Mouse (Mus musculus): ENCODE data around the gene Foxn2.

- TF ChIP-seq CTCF (conservative IDR thresholded peaks at IDR 0.05; ENCODE audit: insufficient read depth, insufficient read length, low read depth, low read length) (no peak), POLR2A (IDR thresholded peaks at IDR 0.05; ENCODE audit: low read depth, low read length) (no peak)
Observed at GRCm38 (mm10) chr17:88397501-88397900, 43.0 kb upstream of the Foxn2 start.
